Mouse (Mus musculus): ENCODE data around the gene Pms1.
"Not testable (repeated sequence)": the region's sequence is repeated elsewhere in the genome, so short reads cannot be mapped to it uniquely, and the experiment has no call there.

Gene Pms1

GRCm38 (mm10) chr1:53296581-53297383 is at the start of gene Pms1, which contains the start of the genes Ormdl1 and Gm28778:
Gene Pms1, minus strand, starts transcription at chr1:53297018.
Gene Ormdl1, plus strand, starts transcription at chr1:53297095.
Gene Gm28778, plus strand, starts transcription at chr1:53297111.
- DNase-seq (ENCODE audit: low read depth, low spot score) = peak; percentile 85

- DNase-seq (ENCODE audit: low read depth, low spot score) = no peak
Measured at GRCm38 (mm10) chr1:53341071-53341470, 44.3 kb upstream of the Pms1 start.

GRCm38 (mm10) chr1:53337403-53337802 is 40.6 kb upstream of the Pms1 start:
- DNase-seq (ENCODE audit: low read depth, low spot score) = not testable (repeated sequence)

- no peak for DNase-seq (ENCODE audit: low read depth, low spot score)
Measured at GRCm38 (mm10) chr1:53335465-53335864, 38.6 kb upstream of the Pms1 start.

DNA sequence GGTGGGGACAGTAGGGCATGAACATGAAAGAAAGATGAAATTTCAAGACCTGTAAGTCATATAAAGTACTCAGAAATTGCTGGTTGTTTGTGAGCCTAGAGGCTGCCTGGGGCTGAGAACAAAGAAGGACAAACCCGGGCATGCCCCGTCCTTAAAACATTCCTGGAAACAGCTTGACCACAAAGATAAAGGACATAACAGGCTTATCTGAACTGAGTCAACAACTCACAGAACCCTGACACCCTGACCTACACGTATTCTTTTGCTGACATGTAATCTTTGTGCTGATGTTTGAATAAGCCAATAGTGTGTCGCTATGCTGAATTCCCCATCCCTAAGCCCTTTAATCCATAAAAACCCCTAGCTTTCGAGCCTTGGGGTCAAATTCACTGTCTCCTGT is 36.7 kb upstream of the Pms1 start:
- DNase-seq (ENCODE audit: low read depth, low spot score) = not testable (repeated sequence)

DNA sequence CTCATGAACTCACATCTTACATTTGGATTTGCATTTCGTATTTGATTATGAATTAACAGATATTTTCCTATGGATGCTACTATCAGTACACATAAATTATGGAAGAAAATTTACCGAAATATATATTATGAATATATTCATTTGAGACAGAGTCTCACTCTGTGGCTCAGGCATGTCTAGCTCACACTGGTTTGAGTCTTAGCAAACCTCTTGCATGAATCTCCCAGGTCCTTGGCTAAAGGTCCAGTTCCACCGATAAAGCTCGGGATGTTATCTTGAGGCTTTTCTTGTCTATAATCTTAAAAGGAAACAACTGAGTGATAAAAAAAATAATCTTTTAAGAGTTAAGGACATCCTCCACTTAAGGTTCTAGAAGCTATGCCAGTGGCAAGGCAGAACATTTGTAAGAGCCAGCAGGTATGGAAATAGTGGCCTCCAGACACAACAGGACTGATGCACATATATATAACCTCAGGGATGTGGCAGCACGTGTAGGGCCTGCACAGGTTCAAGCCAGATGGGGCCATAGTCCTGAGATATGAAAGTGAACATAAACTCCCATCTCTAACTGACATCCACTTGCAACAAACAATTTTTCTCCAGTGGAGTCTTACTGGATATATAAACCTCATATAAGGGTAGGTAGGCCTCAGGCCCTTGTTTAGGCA is 28.1 kb upstream of the Pms1 start:
- DNase-seq (ENCODE audit: low read depth, low spot score) = no peak

- no peak for DNase-seq (ENCODE audit: low read depth, low spot score)
Measured at GRCm38 (mm10) chr1:53324277-53324676, 27.5 kb upstream of the Pms1 start.

- no peak for DNase-seq (ENCODE audit: low read depth, low spot score)
Measured at GRCm38 (mm10) chr1:53323254-53323653, 26.4 kb upstream of the Pms1 start.

DNA sequence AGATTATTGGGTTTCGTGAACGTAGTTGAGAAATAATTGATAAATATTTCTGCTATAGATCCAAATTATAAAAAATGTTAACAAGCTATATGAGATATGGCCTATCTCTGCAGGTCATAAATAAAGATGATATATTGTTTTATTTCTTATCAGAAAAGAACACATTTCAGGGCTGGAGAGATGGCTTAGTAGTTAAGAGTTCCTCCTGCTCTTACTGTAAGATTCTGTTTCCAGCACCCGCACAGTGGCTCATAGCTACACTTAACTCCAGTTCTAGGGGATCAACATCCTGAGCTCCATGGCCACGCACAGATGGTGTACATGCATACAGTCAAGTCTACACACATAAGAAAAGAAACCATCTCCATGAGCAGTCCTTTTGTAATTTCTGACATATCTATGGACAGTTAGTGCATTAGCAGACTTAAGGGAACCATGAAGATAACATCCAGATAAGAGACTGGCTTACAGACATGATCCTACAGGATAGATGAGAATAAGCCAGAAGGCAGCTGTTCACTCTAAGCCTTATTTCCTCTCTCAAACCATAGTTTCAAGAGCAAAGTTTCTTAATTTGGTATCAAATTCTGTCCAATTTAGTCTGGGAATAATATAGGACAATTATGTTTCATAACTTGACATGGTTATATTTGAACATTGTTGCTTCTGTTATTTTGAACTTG is 25.0 kb upstream of the Pms1 start:
- DNase-seq (ENCODE audit: low read depth, low spot score) = no peak

- peak; percentile 75 for DNase-seq (ENCODE audit: low read depth, low spot score)
Measured at GRCm38 (mm10) chr1:53312989-53313967, 16.5 kb upstream of the Pms1 start, which contains the start of gene Osgepl1. Gene Osgepl1, plus strand, starts transcription at chr1:53313624.

GRCm38 (mm10) chr1:53300506-53300905 is 3.7 kb upstream of the Pms1 start:
- no peak for DNase-seq (ENCODE audit: low read depth, low spot score)

DNA sequence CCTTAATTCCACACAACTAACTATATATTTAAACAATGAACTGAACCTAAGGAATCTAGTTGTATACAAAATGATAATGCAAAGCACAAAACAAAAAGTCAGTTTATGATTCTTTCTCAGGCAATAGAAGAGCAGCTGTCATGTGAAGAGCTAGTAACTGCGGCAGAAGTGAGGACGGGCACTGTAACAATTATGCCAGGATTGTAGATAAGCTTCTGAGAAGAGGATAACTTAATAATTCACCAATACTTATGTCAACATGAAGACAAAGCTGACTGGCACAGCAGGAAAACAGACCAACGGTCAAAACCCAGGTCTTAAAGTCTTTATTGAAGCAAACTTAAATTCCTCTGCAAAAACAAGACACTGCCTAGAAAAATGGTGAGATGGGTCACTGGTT is 5.6 kb downstream of the Pms1 start:
- no peak for DNase-seq (ENCODE audit: low read depth, low spot score)

DNA sequence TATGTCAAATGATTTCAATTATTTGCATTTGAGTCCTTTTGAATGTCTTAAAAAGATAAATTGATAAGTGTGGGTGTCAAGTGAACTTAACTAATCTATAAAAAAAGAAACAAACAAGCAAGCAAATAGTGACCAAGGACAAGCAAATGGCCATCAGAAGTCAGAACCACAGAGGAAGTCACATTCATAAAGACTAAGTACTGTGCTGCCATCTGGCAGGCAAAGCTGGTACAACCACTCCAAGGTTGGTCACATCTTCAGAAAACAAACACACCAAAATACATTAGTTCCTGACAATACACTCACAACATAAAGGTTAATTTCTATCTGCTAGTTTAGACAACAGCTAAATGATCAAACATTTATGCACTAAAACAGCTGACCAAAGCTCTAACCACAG is 24.2 kb downstream of the Pms1 start:
- no peak for DNase-seq (ENCODE audit: low read depth, low spot score)

DNA sequence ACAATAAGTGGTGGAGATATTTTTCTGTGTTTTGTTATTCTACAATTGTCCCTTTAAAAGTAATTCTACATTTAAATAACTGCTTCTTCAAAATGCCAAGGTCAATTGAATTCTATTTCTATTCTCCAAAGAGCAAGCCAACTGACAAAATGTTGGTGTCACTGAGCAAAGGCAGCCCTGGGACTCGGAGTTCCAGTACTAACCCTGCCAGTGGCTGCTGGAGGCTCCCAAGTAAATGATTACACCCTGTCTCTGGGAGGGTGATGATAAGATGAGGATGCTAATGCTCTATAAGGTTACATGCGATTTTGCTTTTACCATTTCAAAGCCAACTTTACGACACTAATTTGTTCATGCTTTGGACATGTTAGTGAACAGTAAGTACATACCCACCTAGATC is 26.9 kb downstream of the Pms1 start:
- DNase-seq (ENCODE audit: low read depth, low spot score) = no peak

DNA sequence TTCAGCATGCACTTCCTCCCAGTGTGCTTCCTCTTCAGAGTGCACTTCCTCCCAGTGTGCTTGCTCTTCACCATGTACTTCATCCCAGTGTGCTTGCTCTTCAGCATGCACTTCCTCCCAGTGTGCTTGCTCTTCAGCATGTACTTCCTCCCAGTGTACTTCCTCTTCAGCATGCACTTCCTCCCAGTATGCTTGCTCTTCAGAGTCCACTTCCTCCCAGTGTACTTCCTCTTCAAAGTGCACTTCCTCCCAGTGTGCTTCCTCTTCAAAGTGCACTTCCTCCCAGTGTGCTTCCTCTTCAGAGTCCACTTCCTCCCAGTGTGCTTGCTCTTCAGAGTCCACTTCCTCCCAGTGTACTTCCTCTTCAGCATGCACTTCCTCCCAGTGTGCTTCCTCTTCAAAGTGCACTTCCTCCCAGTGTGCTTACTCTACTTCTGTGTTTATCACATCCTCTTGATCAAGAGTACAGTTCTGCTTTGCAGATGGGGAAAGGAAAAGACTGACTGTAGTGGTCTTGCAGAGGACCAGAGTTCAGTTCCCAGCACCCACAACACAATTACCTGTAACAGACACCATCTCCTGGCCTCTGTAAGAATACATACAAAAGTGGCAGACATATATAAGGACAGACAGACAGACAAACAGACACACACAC is 31.7 kb downstream of the Pms1 start:
- DNase-seq (ENCODE audit: low read depth, low spot score) = not testable (repeated sequence)

- DNase-seq (ENCODE audit: low read depth, low spot score) = no peak
Measured at GRCm38 (mm10) chr1:53226063-53226462, 70.8 kb downstream of the Pms1 start.

GRCm38 (mm10) chr1:53225616-53226015 is 71.2 kb downstream of the Pms1 start:
- no peak for DNase-seq (ENCODE audit: low read depth, low spot score)

DNA sequence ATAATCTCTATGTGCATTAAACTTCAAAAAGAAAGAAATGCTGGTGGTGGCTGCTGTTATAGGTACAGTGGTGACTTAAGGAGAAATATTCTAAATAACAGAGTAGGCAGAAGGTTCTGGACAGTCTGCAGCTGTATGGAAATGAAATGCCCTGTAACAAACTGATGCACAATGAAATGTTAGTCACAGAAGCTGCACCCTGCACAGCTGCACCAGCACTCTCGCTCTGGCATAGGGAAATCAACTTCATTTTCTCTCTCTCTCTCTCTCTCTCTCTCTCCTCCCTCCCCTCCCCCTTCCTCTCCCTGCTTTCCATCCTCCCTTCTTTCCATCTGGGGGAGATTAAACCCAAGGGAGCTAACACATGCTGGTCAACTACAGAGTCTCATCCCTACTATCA is 72.0 kb downstream of the Pms1 start:
- no peak for DNase-seq (ENCODE audit: low read depth, low spot score)

DNA sequence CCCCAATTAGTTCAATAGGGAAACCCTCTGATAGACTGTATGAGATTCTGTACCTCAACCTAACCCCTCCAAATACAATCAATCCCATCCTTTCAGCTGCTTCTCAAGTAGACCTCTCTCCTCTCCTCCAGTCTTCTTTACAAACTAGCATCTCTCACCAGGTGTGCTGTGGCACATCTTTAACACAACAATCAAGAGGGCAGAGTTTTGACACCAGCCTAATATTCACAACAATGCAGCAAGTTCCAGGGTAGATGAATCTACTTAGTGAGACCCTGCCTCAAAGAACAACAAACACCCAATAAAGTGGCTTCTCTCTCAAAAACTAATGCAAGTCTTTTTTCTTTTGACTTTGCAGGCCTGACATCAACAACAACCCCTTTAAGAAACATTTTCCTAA is 86.7 kb downstream of the Pms1 start:
- no peak for DNase-seq (ENCODE audit: low read depth, low spot score)

GRCm38 (mm10) chr1:53203902-53204301 is 92.9 kb downstream of the Pms1 start:
- DNase-seq (ENCODE audit: low read depth, low spot score) = no peak

All from c-Kit-negative CD71-positive TER-119-positive erythroid progenitor cells, embryonic 14.5 days (primary cell).